Mouse (Mus musculus) skeletal muscle tissue, adult 2 months (tissue): ENCODE results near the gene Tmc1.

Experiments
- DNase-seq: peaks from one replicate; pipeline ENCODE4 v3.0.0-alpha.2; 2012; ENCODE audit warnings: low read depth, low spot score

The Tmc1 gene

DNA sequence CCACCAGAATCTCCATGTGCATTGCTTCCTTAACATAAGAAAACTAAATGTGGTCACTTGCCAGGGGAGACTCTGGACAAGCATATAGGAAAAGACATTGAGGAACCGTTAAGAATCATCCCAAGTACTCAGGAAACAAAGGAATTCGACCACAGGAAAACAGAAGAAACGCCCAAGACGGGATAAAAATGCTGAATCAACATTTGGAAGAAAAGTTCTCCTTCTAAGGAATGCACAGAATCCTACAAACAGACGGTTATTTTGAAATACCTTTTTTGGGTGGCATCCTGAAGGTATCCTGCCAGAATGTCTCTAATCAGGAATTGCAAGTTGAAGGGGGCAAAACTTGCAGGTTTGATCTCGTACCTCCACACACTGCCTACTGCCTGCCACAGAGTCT, at the start of gene Tmc1:
Tmc1 (minus strand) TSS at position 329 of the 400 bp plus-strand sequence.
- no peak for DNase-seq

- DNase-seq, result no peak
Measured at GRCm38 (mm10) chr19:21001552-21001951, 47.5 kb upstream of the Tmc1 start.

- DNase-seq, result no peak
Measured at GRCm38 (mm10) chr19:20979244-20979643, 25.2 kb upstream of the Tmc1 start.

DNA sequence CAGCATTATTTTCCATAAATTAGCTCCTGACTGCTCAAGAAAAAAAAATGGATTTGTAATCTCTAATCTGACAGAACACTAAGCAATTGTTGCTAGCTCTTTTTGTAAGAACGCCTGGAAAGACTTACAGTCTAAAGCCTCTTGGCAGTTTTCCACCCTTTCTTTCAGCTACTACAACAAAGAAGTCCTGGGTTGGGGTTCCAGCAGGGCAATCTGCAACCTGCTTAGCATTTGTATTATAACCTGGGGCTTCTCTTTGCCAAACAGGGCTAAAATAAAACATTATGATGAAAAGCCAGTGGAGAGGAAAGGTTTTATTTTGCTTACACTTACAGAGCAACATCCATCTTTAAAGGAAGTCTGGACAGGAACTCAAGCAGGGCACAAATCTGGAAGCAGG, 24.1 kb upstream of the Tmc1 start:
- no peak for DNase-seq

GRCm38 (mm10) chr19:20971926-20972325, 17.9 kb upstream of the Tmc1 start:
- no peak for DNase-seq

GRCm38 (mm10) chr19:20954815-20955214, 813 bp upstream of the Tmc1 start:
- no peak for DNase-seq

DNA sequence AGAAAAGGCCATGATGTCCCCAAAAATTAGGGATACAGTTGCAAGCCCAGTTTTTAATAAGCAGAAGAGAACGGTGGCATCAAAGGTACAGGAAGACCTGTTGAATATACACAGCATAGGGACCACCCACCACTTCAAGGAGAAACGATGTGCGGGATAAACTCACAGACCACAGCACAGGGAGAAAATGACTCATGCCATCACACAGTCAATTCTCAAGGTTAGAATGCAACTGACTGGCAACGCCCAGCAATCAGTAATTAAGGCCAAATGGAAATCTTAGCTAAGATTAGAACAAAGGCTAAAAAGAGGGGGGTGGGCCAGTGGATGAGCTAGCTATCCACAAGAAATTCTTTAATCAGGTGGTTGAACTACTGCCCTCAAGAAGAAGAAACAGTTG, 9.6 kb downstream of the Tmc1 start:
- DNase-seq, result no peak

DNA sequence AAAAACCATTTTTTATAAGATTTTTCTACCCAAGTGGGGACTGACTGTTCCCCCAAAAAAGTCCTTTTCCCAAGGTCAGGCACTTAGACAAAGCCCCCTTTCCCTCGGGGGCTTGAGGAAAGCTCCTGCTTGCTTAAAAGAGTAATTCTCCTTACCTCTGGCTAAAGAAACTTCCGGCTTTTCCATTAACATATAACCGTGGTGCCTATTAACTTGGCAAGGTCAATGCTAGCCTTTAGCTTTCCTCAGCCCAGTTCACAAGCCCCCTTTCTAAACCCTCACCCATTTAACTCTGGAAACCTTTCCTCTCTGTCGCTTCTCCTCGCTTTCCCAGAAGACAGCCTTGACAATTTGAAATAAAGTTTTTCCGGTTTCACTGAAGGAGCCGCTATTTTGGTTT, 29.7 kb downstream of the Tmc1 start:
- no peak for DNase-seq

- DNase-seq, result no peak
Measured at GRCm38 (mm10) chr19:20923336-20924211, 30.4 kb downstream of the Tmc1 start.

- DNase-seq, result no peak
Measured at GRCm38 (mm10) chr19:20918241-20918640, 35.8 kb downstream of the Tmc1 start.

DNA sequence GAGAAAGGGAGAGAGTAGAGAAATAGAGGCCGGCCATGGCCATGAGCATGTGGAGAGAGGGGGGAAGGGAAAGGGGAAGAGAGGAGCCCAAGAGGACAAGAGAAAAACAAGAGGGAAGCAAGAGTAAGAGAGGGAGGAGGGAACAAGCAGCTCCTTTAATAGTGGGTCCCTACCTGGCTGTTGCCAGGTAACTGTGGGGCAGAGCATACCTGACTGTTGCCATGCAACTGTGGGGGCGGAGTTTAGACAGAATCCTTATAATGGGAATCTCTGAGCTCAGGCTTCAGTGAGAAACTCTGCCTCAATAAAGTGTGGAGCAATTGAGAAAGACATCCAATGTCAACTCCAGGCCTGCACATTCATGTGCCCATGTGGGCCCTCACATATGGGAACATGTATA, 38.9 kb downstream of the Tmc1 start:
- no peak for DNase-seq

DNA sequence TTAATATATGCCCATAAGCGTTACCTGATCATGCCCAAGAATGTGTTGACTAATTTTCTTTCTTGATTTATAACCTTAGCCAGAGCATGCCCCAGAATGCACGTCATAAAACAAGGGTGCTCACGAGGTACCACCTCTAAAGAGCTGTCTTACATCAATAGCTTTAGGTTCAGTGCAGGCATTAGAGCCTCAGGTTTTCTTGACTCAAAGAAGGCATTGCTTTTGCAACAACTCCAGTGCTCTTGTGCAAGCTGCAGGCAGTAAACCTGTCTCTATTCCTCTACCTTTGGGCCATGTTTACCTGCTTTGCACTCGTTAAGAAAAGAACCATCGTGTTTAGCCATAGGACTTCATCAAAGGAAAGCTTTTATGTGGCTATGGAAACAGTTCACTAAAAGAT, 43.6 kb downstream of the Tmc1 start:
- no peak for DNase-seq

DNA sequence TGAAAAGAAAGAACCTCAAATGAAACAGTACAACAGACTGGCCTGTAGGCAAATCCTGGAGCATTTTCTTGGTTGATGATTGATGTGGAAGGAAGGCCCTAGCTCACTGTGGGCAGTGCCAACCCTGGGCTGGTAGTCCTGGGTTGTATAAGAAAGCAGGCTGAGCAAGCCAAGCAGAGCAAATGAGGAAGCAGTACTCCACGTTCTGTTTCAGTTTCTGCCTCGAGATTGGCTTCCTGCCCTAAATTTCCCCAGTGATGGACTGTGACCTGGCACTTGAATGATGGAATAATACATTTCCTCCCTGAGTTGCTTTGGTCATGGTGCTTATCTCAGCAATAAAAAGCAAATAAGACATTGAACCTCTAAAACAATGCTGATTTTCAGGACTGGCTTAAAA, 72.8 kb downstream of the Tmc1 start:
- DNase-seq, result no peak

GRCm38 (mm10) chr19:20875881-20876280, 78.1 kb downstream of the Tmc1 start:
- no peak for DNase-seq

- DNase-seq, result no peak
Measured at GRCm38 (mm10) chr19:20861779-20862178, 92.2 kb downstream of the Tmc1 start.

- no peak for DNase-seq
Measured at GRCm38 (mm10) chr19:20860270-20860669, 93.7 kb downstream of the Tmc1 start.

DNA sequence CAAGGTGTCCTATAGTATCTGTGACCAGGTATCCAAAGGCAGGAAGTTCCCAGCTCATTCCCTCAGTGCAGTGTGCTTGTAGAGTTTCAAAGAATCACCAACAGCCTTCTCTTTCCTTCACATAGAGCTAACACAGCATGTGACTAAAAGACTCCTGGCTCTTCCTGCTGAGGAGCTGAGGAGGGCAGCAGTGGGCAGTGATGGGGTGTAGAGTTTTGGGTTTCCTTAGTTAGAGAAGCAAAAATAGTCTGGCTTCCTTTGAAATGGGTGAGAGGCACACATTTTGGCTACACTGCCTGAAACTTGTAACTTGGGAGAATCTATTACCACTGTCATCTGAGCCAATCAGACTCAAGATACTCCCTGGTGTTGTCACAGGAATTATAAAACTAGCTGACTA, 96.2 kb downstream of the Tmc1 start:
- DNase-seq, result no peak

DNA sequence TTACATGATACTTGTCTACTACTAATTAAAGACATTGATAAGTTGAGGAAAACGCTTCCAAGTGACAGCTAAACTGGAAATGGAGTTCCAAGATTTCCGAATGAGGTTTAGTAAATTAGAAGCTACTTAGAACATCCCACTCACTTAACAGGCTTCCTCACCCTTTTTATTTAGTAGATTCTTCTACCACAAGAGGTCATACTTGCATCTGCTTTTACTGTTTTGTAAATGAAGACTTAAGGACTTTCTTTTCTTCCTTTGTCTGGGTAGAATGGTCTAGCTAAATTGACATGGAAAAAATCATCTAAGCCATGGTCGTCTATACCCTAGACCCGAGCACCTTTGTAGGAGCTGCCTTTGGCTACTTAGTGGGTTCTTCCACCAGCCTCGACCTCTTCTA, 105.1 kb downstream of the Tmc1 start:
- DNase-seq, result no peak

- no peak for DNase-seq
Measured at GRCm38 (mm10) chr19:20847476-20848073, 106.4 kb downstream of the Tmc1 start.

DNA sequence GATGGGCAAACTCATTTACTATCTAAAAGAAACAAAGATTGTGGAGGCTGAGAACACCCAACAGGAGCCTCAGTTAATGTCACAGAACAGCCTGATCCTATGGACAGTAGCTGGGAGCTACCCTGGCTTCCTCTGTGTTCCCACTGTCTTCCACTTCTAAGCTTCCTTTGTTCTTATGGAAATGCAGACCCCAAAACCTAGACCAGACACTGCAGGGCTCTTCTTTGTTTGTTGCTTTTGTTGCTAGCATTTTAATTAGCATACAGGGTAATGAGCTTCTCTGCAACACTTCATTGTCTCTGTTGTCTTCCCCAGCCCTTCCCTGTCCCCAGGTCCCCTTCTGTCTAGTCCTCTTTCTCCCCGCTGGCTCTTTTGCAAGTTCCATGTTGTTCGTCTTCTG, 116.6 kb downstream of the Tmc1 start:
- DNase-seq, result no peak

DNA sequence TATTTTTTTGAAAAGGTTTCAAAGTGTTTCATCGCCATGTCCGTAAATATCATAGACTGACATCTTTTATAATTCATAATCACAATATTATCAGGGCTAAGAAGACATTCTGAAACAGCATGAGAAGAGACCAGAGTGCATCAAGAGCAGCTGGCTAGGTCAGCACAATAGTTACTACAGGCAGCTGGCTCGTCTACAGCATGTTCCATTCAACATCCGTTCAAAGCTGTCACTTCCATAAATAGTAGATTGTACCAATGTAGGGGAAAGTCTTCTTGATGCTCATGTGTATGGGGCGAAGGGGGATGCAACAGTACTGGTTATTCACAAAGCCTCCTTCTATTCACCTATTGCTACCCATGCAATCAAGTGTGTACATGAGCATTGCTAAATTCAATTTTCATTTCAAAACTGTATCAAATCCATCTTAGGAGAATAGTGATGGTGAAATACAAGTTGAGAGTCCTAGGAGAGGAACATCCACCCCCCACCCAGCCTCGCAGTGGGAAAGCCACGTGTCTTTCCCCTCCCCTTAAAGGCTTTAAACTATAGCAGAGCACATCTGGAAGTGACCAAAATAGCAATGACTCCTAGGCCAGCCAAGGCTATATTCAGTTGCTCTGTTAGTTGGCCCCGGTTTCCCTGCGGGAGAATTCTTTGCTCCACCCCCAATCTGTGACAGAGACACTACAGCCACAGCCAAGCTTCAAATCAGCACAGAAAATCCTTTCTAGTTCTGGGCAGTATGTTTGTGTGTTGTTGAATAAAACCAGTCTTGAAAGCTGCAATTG, 117.8 kb downstream of the Tmc1 start:
- peak; percentile 9 for DNase-seq

DNA sequence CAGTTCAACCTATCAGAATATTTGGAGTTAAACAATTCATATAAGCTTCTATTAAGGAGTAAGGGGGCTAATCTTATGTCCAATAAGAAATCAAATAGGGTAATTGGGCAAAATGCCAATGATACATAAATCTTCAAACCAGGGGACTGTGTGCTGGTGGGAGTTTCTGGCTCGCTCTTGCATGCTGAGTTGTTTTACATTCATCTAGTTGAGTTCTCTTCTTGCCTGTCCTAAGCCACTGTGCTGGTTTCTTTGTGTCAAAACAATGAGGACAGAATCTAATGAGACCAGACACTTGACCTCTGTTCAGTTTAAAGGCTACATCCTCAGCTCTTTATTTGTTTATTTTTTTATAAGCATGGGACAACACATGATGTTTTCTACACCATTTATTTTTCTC, 119.1 kb downstream of the Tmc1 start:
- DNase-seq, result no peak
